Mouse (Mus musculus): ENCODE results near the gene Myt1. TPM values are rescaled to one million over a fixed set of nuclear protein-coding genes. Genes with fewer than 3 reads are reported as not detected.
A peak's percentile ranks its signal among the peaks of the same experiment; 100 is the strongest.

Gene Myt1
- polyA plus RNA-seq, 1 experiment from 2014 or later, result 0.71 TPM

- Histone ChIP-seq H3K4me3 (replicated peaks) (no peak overlapping the region), H3K36me3 (no peaks in the 10 kb centered on the region), H3K9me3 (replicated peaks) (no peaks in the 10 kb centered on the region), H3K27me3 (peaks cover 13% of the 10 kb centered on the region), H3K9ac (no peak overlapping the region), H3K4me1 (no peaks in the 10 kb centered on the region), H3K27ac (no peak overlapping the region), H3K4me2 (no peak overlapping the region)
- 46% methylated on average over 4 of the region's 4 CpGs for WGBS
- no peak for ATAC-seq (replicated peaks; ENCODE audit: low FRiP score)
Observed at GRCm38 (mm10) chr2:181759041-181759440, 4.1 kb upstream of the Myt1 start.

- H3K4me2 ChIP-seq, result no peak overlapping the region
- H3K9ac ChIP-seq, result no peak overlapping the region
- no peak overlapping the region for H3K4me3 ChIP-seq (replicated peaks)
- H3K9me3 ChIP-seq (replicated peaks), result no peaks in the 10 kb centered on the region
- H3K27ac ChIP-seq, result no peak overlapping the region
- WGBS, result 35% methylated on average over 14 of the region's 14 CpGs
- ATAC-seq (replicated peaks; ENCODE audit: low FRiP score), result no peak
- H3K4me1 ChIP-seq, result no peaks in the 10 kb centered on the region
- H3K36me3 ChIP-seq, result no peaks in the 10 kb centered on the region
- peaks cover 38% of the 10 kb centered on the region for H3K27me3 ChIP-seq
Observed at GRCm38 (mm10) chr2:181763886-181764527, 875 bp downstream of the Myt1 start.

- Histone ChIP-seq H3K4me3 (replicated peaks) (no peak overlapping the region), H3K27ac (no peak overlapping the region), H3K9me3 (replicated peaks) (no peaks in the 10 kb centered on the region), H3K4me1 (no peaks in the 10 kb centered on the region), H3K27me3 (peaks cover 38% of the 10 kb centered on the region), H3K36me3 (no peaks in the 10 kb centered on the region), H3K4me2 (no peak overlapping the region), H3K9ac (no peak overlapping the region)
- 2% methylated on average over 10 of the region's 10 CpGs for WGBS
- ATAC-seq (replicated peaks; ENCODE audit: low FRiP score), result 0 out of 2 replicates have a peak, but pooled peaks have one; percentile 52
Observed at GRCm38 (mm10) chr2:181764600-181764999, 1.5 kb downstream of the Myt1 start.

GRCm38 (mm10) chr2:181765251-181765650 is 2.1 kb downstream of the Myt1 start:
- ATAC-seq (replicated peaks; ENCODE audit: low FRiP score), result no peak
- Histone ChIP-seq H3K9ac (no peak overlapping the region), H3K4me3 (replicated peaks) (no peak overlapping the region), H3K4me1 (no peaks in the 10 kb centered on the region), H3K9me3 (replicated peaks) (no peaks in the 10 kb centered on the region), H3K4me2 (no peak overlapping the region), H3K27ac (no peak overlapping the region), H3K36me3 (no peaks in the 10 kb centered on the region), H3K27me3 (peaks cover 38% of the 10 kb centered on the region)
- WGBS, result 82% methylated on average over 4 of the region's 4 CpGs

- no peak overlapping the region for H3K27ac ChIP-seq
- no peak for ATAC-seq (replicated peaks; ENCODE audit: low FRiP score)
- 48% methylated on average over 14 of the region's 14 CpGs for WGBS
- no peaks in the 10 kb centered on the region for H3K36me3 ChIP-seq
- no peaks in the 10 kb centered on the region for H3K4me1 ChIP-seq
- no peaks in the 10 kb centered on the region for H3K9me3 ChIP-seq (replicated peaks)
- no peak overlapping the region for H3K4me2 ChIP-seq
- peaks cover 38% of the 10 kb centered on the region for H3K27me3 ChIP-seq
- H3K4me3 ChIP-seq (replicated peaks), result no peak overlapping the region
- no peak overlapping the region for H3K9ac ChIP-seq
Observed at GRCm38 (mm10) chr2:181766672-181767557, 3.8 kb downstream of the Myt1 start.

- no peaks in the 10 kb centered on the region for H3K4me1 ChIP-seq
- H3K27me3 ChIP-seq, result peaks cover 31% of the 10 kb centered on the region
- H3K27ac ChIP-seq, result no peak overlapping the region
Observed at GRCm38 (mm10) chr2:181768451-181768850, 5.3 kb downstream of the Myt1 start.

GRCm38 (mm10) chr2:181769397-181769796 is 6.3 kb downstream of the Myt1 start:
- Histone ChIP-seq H3K9ac (no peak overlapping the region), H3K9me3 (replicated peaks) (no peaks in the 10 kb centered on the region), H3K27ac (no peak overlapping the region), H3K27me3 (peaks cover 23% of the 10 kb centered on the region), H3K4me3 (replicated peaks) (no peak overlapping the region), H3K4me2 (no peak overlapping the region), H3K4me1 (no peaks in the 10 kb centered on the region), H3K36me3 (no peaks in the 10 kb centered on the region)
- 83% methylated on average over 2 of the region's 2 CpGs for WGBS
- ATAC-seq (replicated peaks; ENCODE audit: low FRiP score), result no peak

More at GRCm38 (mm10) chr2:181768451-181768850, 5.3 kb downstream of the Myt1 start:
- Histone ChIP-seq H3K9me3 (replicated peaks) (no peaks in the 10 kb centered on the region), H3K4me3 (replicated peaks) (no peak overlapping the region), H3K9ac (no peak overlapping the region), H3K4me2 (no peak overlapping the region), H3K36me3 (no peaks in the 10 kb centered on the region)
- ATAC-seq (replicated peaks; ENCODE audit: low FRiP score), result no peak

GRCm38 (mm10) chr2:181773203-181773602 is 10.1 kb downstream of the Myt1 start:
- 72% methylated on average over 2 of the region's 2 CpGs for WGBS
- no peaks in the 10 kb centered on the region for H3K4me1 ChIP-seq
- no peaks in the 10 kb centered on the region for H3K27me3 ChIP-seq

GRCm38 (mm10) chr2:181775786-181776185 is 12.7 kb downstream of the Myt1 start:
- no peaks in the 10 kb centered on the region for H3K27me3 ChIP-seq
- 77% methylated on average over 1 of the region's 1 CpGs for WGBS
- no peak for ATAC-seq (replicated peaks; ENCODE audit: low FRiP score)

More at GRCm38 (mm10) chr2:181773203-181773602, 10.1 kb downstream of the Myt1 start:
- no peak overlapping the region for H3K4me2 ChIP-seq
- no peak overlapping the region for H3K27ac ChIP-seq
- ATAC-seq (replicated peaks; ENCODE audit: low FRiP score), result no peak
- no peak overlapping the region for H3K4me3 ChIP-seq (replicated peaks)
- no peak overlapping the region for H3K9ac ChIP-seq
- no peaks in the 10 kb centered on the region for H3K9me3 ChIP-seq (replicated peaks)
- H3K36me3 ChIP-seq, result no peaks in the 10 kb centered on the region

GRCm38 (mm10) chr2:181777715-181778114 is 14.6 kb downstream of the Myt1 start:
- Histone ChIP-seq H3K27ac (no peak overlapping the region), H3K9me3 (replicated peaks) (no peaks in the 10 kb centered on the region), H3K27me3 (no peaks in the 10 kb centered on the region), H3K36me3 (no peaks in the 10 kb centered on the region), H3K4me1 (no peaks in the 10 kb centered on the region), H3K9ac (no peak overlapping the region), H3K4me2 (no peak overlapping the region), H3K4me3 (replicated peaks) (no peak overlapping the region)
- 52% methylated on average over 2 of the region's 2 CpGs for WGBS
- ATAC-seq (replicated peaks; ENCODE audit: low FRiP score), result no peak

More at GRCm38 (mm10) chr2:181775786-181776185, 12.7 kb downstream of the Myt1 start:
- H3K36me3 ChIP-seq, result no peaks in the 10 kb centered on the region
- H3K9me3 ChIP-seq (replicated peaks), result no peaks in the 10 kb centered on the region
- no peaks in the 10 kb centered on the region for H3K4me1 ChIP-seq
- H3K27ac ChIP-seq, result no peak overlapping the region
- no peak overlapping the region for H3K4me2 ChIP-seq
- H3K4me3 ChIP-seq (replicated peaks), result no peak overlapping the region
- no peak overlapping the region for H3K9ac ChIP-seq

- no peak overlapping the region for H3K4me3 ChIP-seq (replicated peaks)
- H3K9me3 ChIP-seq (replicated peaks), result no peaks in the 10 kb centered on the region
- no peak overlapping the region for H3K9ac ChIP-seq
- H3K4me2 ChIP-seq, result no peak overlapping the region
- H3K27ac ChIP-seq, result no peak overlapping the region
- H3K4me1 ChIP-seq, result no peaks in the 10 kb centered on the region
- 43% methylated on average over 1 of the region's 1 CpGs for WGBS
- no peaks in the 10 kb centered on the region for H3K27me3 ChIP-seq
- no peaks in the 10 kb centered on the region for H3K36me3 ChIP-seq
- ATAC-seq (replicated peaks; ENCODE audit: low FRiP score), result no peak
Observed at GRCm38 (mm10) chr2:181781421-181781820, 18.3 kb downstream of the Myt1 start.

- Histone ChIP-seq H3K9ac (no peak overlapping the region), H3K36me3 (no peaks in the 10 kb centered on the region), H3K27me3 (no peaks in the 10 kb centered on the region), H3K4me2 (no peak overlapping the region), H3K9me3 (replicated peaks) (no peaks in the 10 kb centered on the region), H3K4me3 (replicated peaks) (no peak overlapping the region), H3K27ac (no peak overlapping the region), H3K4me1 (no peaks in the 10 kb centered on the region)
- WGBS, result 68% methylated on average over 5 of the region's 5 CpGs
- no peak for ATAC-seq (replicated peaks; ENCODE audit: low FRiP score)
Observed at GRCm38 (mm10) chr2:181787852-181788251, 24.7 kb downstream of the Myt1 start.

Data from kidney, embryonic 15.5 days (tissue).